Mouse (Mus musculus) MEL-GATA-1-ER (cell line): ENCODE results near the gene Grin2a.

Experiments
- DNase-seq: peaks from one replicate; pipeline ENCODE4 v3.0.0-alpha.2; 2012; ENCODE audit warnings: low read depth; ENCODE audit errors: extremely low read depth

The Grin2a gene

GRCm38 (mm10) chr16:9873001-9873400 is 122.4 kb downstream of the Grin2a start:
- DNase-seq = no peak

GRCm38 (mm10) chr16:9865710-9866109 is 129.7 kb downstream of the Grin2a start:
- no peak for DNase-seq

DNA sequence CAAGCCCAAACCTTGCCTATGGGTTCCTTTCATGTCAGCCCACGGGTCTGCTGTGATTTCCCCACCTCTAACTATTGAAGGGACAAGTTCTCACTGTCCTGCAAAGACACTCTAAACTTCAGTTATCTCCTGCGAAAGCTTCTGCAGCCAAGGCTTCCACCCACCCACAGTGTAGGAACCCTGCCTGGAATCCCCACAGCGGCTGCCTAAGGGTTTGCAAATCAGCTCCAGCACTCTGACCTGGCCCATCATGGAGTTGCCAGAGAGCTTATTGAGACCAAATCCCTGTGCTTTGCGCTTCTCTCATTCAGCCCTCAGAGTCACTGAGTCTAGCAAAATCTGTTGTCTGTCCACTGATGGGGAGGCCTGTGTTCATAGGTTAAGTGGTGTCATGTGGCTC is 130.3 kb downstream of the Grin2a start:
- no peak for DNase-seq

- no peak for DNase-seq
Observed at GRCm38 (mm10) chr16:9857758-9858157, 137.6 kb downstream of the Grin2a start.

- no peak for DNase-seq
Observed at GRCm38 (mm10) chr16:9851265-9851988, 143.9 kb downstream of the Grin2a start.

- no peak for DNase-seq
Observed at GRCm38 (mm10) chr16:9841496-9841895, 153.9 kb downstream of the Grin2a start.

GRCm38 (mm10) chr16:9836542-9836941 is 158.8 kb downstream of the Grin2a start:
- no peak for DNase-seq

GRCm38 (mm10) chr16:9834236-9834635 is 161.1 kb downstream of the Grin2a start:
- DNase-seq = no peak

DNA sequence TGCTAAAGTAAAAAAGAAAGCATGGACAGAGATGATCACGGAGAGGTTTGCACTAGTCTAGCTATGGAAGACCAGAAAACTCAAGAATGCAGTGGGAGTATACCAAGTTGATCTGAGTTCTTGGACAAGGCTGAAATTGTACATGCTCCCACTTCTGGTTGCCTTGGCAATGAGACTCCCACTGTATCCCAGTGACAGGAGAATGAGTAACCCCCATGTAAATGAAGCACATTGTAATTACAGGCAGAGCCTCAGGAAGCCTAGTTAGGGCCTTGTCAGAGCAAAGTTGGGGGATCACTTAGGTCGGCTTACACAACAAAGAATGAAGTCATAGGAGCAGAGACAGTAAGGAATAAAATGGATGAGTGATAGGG is 170.3 kb downstream of the Grin2a start:
- no peak for DNase-seq

DNA sequence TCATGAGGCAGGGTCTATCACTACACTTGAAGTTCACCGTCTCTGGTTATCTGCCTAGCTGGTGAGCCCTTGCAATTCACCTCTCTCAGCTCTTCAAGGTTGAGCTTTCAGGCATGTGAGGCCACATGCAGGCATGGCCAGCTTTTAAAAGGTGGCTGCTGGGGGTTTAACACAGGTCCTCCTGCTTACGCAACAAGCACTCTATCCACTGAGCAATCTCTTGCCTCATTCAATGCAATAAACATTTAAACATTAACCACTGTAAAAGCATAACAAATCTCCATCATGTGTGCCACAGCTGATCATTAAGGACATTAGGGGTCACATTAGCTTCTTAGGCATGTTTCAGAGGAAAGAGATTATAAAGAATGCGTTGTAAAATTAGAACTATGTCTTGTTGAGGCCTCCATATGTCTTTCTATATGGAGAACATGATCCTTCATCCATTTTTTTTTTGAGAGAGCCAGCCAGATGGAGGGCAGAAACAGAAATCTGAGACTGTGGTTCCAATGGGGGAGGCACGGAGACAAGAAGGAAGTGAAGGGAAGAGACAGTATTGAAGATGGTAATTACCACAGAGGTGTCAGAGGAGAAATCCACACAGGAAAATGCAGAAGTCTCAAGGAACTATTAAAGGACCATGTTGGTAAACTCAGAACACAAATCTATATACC is 170.8 kb downstream of the Grin2a start:
- no peak for DNase-seq

GRCm38 (mm10) chr16:9823686-9824085 is 171.7 kb downstream of the Grin2a start:
- no peak for DNase-seq

GRCm38 (mm10) chr16:9819508-9819907 is 175.9 kb downstream of the Grin2a start:
- no peak for DNase-seq

GRCm38 (mm10) chr16:9801338-9801737 is 194.0 kb downstream of the Grin2a start:
- DNase-seq = no peak

DNA sequence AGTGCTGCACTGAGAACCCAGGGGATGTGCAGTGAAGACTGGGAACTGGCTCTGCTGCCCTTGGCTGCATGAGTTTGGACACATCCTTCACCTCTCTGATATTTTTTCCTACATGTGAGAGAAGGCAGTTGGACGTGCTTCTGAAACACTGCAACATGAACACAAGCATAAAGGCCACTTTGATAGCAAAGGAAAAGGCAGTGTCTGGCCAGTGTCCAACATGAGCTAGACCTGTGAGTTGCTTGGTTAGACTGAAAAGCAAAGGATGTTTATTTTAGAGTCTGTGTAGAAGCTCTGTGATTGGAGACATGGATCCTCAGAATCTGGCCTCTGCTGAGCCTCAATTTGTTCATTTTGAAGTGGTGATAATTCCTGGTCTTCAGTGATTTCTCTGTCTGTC is 195.1 kb downstream of the Grin2a start:
- DNase-seq = no peak

DNA sequence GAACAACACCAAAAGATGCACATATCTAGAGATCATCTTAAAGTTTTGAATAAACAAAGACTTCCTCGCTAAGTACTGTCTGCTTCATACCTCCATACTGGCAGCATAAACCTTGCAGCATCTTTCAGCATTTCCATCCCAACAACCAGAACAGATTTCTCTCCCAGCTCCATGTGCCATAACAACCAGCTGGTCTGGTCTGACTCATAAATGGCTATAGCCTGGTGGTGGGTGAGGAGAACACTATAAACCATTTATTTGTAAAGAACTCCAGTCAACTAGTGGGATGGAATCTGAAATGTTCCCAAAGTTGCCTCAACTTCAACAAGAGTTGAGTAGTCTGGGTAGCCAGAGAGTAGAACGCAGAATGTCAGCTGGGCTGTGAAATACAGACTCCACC is 202.4 kb downstream of the Grin2a start:
- no peak for DNase-seq

DNA sequence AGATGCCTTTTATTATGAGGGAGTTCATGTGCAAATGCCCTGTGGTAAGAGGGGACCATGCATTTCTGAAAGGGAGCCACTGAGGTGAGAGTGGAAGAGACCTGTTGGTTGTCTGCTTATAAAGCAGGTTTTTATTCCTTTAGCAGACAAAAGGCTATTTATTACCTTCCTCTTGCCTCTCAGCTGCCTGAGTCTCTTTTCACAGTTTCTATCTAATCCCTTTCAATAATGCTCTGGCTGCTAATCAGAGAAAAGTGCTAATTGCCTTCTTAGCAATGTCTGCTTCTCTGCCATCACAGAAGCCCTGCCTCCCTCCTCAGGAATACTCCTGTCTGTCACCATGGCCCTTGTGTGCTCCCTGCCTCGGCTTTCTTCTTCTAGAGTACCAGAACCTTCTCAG is 209.1 kb downstream of the Grin2a start:
- DNase-seq = no peak

DNA sequence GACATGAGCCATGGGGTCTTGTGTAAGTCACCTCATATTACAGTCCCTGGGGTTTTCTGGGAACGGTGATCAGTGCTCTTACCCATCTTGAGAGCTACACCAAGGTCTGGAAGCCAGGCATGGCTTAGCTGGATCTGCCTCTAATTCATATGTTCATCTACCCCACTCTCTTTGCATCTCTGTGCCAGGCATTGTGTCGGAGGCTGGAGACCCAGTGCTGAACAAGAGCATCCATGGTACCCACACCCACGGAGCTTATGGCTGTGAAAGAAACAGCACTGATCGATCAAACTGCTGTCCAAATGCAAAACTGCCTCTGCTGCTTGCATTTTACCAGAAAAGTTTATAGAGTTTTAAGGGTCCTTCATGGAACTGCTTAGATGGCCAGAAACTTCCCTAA is 209.5 kb downstream of the Grin2a start:
- DNase-seq = no peak

DNA sequence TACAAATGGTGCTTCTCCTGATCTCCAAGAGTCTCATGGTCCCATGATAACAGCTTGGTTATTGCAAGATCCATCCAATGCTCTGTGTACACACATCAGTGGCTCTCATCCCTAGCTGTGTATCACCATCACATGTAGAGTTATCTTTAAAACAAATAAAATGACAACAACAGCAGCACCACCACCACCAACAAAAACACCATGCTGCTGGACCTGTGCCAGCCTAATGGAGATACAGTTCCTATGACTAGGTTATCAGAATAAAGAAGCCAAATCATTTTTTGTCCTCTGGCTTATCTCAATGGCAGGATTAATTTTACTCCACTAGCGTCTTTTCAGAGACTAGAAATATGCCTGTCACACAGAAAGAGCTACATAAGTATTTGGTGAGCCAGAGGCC is 226.4 kb downstream of the Grin2a start:
- no peak for DNase-seq

- DNase-seq = no peak
Observed at GRCm38 (mm10) chr16:9768356-9768755, 227.0 kb downstream of the Grin2a start.

- no peak for DNase-seq
Observed at GRCm38 (mm10) chr16:9767946-9768345, 227.4 kb downstream of the Grin2a start.

DNA sequence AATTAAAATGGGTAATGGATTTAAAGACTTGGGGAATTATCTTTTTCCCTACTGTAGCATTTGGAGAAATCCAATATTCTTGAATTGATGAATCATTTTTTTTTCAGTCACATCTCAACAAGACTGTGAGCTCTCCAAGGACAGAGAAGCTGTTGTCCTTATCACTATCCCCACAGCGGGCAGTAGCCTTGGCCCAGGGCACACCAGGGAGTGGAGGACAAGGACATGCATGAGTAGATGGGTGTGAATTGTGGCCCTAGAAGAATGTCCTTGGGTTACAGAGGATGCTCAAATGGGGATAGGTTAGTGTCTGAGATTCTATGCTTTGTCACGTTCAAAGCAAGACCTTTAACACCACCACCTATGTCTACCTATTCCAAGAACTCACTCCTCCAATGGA is 231.3 kb downstream of the Grin2a start:
- DNase-seq = no peak

DNA sequence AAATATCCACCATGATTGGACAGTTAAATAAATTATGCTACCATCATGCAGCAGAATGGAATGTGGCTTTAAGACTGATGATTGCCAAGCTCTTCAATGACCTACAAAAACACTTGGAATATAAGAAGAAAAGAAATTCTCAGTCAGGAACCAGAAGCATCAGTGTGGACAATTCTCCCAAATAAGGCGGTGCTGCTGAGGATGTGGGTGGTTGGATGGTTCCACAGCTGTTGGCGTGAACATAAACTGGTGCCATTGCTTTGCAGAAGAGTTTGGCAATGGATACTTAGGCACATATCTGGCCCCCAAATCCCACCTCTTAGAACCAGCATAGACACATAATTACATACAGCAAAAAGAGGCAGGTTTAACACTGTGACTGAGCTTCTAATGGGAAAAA is 235.0 kb downstream of the Grin2a start:
- DNase-seq = no peak

DNA sequence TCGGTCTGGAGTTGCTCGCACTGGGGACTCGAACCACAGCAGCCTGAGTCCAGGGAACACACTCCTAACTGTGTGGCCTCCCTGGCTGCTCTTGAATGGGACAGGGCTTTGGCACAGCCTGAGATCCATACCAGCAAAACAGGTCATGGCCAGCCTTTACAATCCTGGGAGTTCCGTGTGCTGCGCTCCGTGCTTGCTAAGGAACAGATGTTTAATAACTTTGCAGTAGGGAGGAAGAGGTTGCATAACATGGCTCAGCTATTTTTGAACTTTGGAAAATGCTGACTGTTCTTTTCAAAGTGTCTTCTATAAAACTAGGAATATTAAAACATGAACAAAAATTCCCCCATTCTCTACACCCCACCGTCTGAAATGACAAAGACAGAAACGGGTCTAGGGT is 238.5 kb downstream of the Grin2a start:
- no peak for DNase-seq
